Mouse (Mus musculus) heart, embryonic 15.5 days (tissue): ENCODE results near the gene Medag. TPM values are rescaled to one million over a fixed set of nuclear protein-coding genes. Genes with fewer than 3 reads are reported as not detected.

Experiments used
- ATAC-seq: fragments of 200-750 bp; cut with Nextera tagmentation; replicated peaks from 2 replicates; pipeline ENCODE4 v1.8.0; 2017; ENCODE audit warnings: low read depth, moderate TSS enrichment; ENCODE audit not compliant: insufficient number of reproducible peaks, insufficient read depth, low FRiP score
- H3K27ac ChIP-seq: fragments of 300-500 bp; sonication (generic); 2 replicates; pipeline ENCODE4 v1.5.1; 2015; ENCODE audit warnings: mild to moderate bottlenecking, inconsistent platforms
- H3K27me3 ChIP-seq: fragments of 300-500 bp; sonication (generic); 2 replicates; pipeline ENCODE4 v1.6.1; 2015; ENCODE audit warnings: inconsistent platforms
- H3K36me3 ChIP-seq: fragments of 300-500 bp; sonication (generic); 2 replicates; pipeline ENCODE4 v1.6.1; 2015; ENCODE audit warnings: mild to moderate bottlenecking, inconsistent platforms
- H3K4me1 ChIP-seq: fragments of 300-500 bp; sonication (generic); replicated peaks from 2 replicates; pipeline ENCODE4 v1.6.1; 2015; ENCODE audit warnings: inconsistent platforms
- H3K4me2 ChIP-seq: fragments of 300-500 bp; sonication (generic); 2 replicates; pipeline ENCODE4 v1.6.1; 2015; ENCODE audit warnings: inconsistent platforms, mild to moderate bottlenecking, moderate library complexity
- H3K4me3 ChIP-seq: fragments of 300-500 bp; sonication (generic); 2 replicates; pipeline ENCODE4 v1.5.1; 2015; ENCODE audit warnings: mild to moderate bottlenecking, inconsistent platforms
- H3K9ac ChIP-seq: fragments of 300-500 bp; sonication (generic); 2 replicates; pipeline ENCODE4 v1.6.1; 2015; ENCODE audit warnings: mild to moderate bottlenecking, inconsistent platforms
- H3K9me3 ChIP-seq: fragments of 300-500 bp; sonication (generic); replicated peaks from 2 replicates; pipeline ENCODE4 v1.6.1; 2016; ENCODE audit warnings: inconsistent platforms
- WGBS: fragments of 180-500 bp; shearing (Covaris S2); methylation state at CpG from one replicate; pipeline ENCODE4 v1.1.7; 2015; ENCODE audit warnings: mixed read lengths; 5-methylcytosine and 5-hydroxymethylcytosine counted together
- polyA plus RNA-seq: library from polyadenylated mRNA; unstranded; fragments of >200 nt; fragmentation: Nextera tagmentation; extraction: Ambion mirVana; gene quantifications from 2 replicates; pipeline ENCODE4 v1.2.1, GENCODE M21; 2015

The Medag gene
- polyA plus RNA-seq, 1 experiment from 2014 or later: 1.9 TPM

DNA sequence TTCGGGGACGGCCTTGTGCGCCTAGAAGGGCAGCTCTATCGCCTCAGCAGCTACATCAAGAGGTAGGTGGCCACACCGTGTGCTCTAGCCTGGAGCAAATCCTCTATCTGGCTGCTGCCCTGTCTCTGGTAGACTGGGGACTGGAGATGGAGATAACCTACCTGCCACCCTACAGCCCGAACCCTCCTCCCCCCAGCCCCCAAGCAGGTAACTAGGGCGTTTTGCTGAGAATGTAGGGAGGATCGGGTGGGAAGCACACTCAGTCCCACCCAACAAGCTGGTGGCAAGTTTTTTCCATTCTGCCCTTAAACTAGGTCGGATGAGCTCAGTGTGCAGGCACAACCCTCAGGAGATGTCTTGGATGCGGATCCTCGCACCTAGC lies 636 bp downstream of the Medag start:
- 36% methylated on average over 11 of the region's 11 CpGs for WGBS
- no peaks in the 10 kb centered on the region for H3K9me3 ChIP-seq
- H3K4me1 ChIP-seq: peaks cover 13% of the 10 kb centered on the region
- peak overlapping the region; percentile 49 for H3K4me3 ChIP-seq
- H3K4me2 ChIP-seq: peak overlapping the region; percentile 79
- H3K36me3 ChIP-seq: no peaks in the 10 kb centered on the region
- H3K27me3 ChIP-seq: peaks cover 15% of the 10 kb centered on the region; the same call in 1 of the 2 replicates
- ATAC-seq: no peak
- H3K9ac ChIP-seq: peak overlapping the region; percentile 55
- peak overlapping the region; percentile 41; the same call in 1 of the 2 replicates for H3K27ac ChIP-seq

GRCm38 (mm10) chr5:149412671-149413070 lies 1.1 kb downstream of the Medag start:
- H3K9ac ChIP-seq: no peak overlapping the region
- H3K9me3 ChIP-seq: no peaks in the 10 kb centered on the region
- peak overlapping the region; percentile 49; the same call in 1 of the 2 replicates for H3K4me3 ChIP-seq
- H3K27ac ChIP-seq: no peak overlapping the region
- WGBS: 80% methylated on average over 10 of the region's 10 CpGs
- ATAC-seq: no peak
- H3K4me1 ChIP-seq: peaks cover 13% of the 10 kb centered on the region
- no peaks in the 10 kb centered on the region for H3K36me3 ChIP-seq
- peak overlapping the region; percentile 79 for H3K4me2 ChIP-seq
- H3K27me3 ChIP-seq: peaks cover 15% of the 10 kb centered on the region; the same call in 1 of the 2 replicates

DNA sequence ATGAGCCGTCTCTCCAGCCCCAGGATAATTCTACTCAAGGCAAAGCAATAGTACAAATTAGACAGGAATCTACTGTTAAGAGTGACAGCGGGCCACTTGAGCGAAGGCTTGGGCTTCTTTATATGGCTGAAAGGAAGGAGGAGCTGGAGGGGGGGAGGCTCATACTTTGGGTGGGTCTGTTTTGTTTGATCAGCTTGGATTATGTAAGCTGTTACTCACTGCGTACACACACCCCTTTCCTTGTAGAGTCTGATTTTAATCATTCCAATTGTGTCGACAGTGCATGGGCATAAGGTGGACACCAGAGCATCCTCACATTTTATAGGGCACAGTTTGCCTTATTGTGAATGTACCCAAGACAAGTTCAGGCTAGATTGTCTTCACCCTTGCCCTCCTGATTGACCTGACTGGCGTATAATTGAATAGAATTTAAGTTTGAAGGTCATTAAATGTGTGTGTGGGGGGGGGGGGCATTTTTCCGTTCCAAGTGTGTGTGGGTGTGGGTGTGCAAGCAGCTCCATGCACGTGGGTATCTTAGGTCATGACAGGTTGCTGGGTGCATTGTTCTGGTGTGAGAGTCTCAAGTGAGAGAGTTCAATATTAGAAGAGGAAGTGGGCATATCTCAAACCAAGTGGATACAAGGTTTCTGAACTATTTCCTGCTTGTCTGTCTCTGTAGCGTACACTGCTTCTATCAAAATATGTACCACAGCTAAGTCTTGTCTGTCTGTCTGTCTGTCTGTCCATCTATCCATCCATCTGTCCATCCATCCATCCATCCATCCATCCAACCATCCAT lies 3.0 kb downstream of the Medag start:
- no peak overlapping the region for H3K27ac ChIP-seq
- no peak overlapping the region for H3K4me3 ChIP-seq
- WGBS: 70% methylated on average over 9 of the region's 9 CpGs
- H3K36me3 ChIP-seq: no peaks in the 10 kb centered on the region
- H3K9me3 ChIP-seq: no peaks in the 10 kb centered on the region
- peaks cover 13% of the 10 kb centered on the region for H3K4me1 ChIP-seq
- no peak overlapping the region for H3K9ac ChIP-seq
- no peak overlapping the region for H3K4me2 ChIP-seq
- no peak for ATAC-seq
- peaks cover 15% of the 10 kb centered on the region; the same call in 1 of the 2 replicates for H3K27me3 ChIP-seq

- no peak overlapping the region for H3K27ac ChIP-seq
- peaks cover 12% of the 10 kb centered on the region; the same call in 1 of the 2 replicates for H3K27me3 ChIP-seq
- 93% methylated on average over 4 of the region's 4 CpGs for WGBS
- no peak overlapping the region for H3K4me3 ChIP-seq
- H3K9me3 ChIP-seq: no peaks in the 10 kb centered on the region
- no peak overlapping the region for H3K9ac ChIP-seq
- no peaks in the 10 kb centered on the region; the same call in 1 of the 2 replicates for H3K4me1 ChIP-seq
- no peak overlapping the region for H3K4me2 ChIP-seq
- ATAC-seq: no peak
- no peaks in the 10 kb centered on the region for H3K36me3 ChIP-seq
Observed at GRCm38 (mm10) chr5:149417381-149417780, 5.8 kb downstream of the Medag start.

- no peak for ATAC-seq
- Histone ChIP-seq H3K27ac (no peak overlapping the region), H3K4me1 (peaks cover 12% of the 10 kb centered on the region), H3K27me3 (no peaks in the 10 kb centered on the region), H3K9me3 (no peaks in the 10 kb centered on the region), H3K4me2 (no peak overlapping the region), H3K4me3 (no peak overlapping the region), H3K36me3 (no peaks in the 10 kb centered on the region), H3K9ac (no peak overlapping the region)
- WGBS: 80% methylated on average over 3 of the region's 3 CpGs
Observed at GRCm38 (mm10) chr5:149426525-149426924, 15.0 kb downstream of the Medag start.

- Histone ChIP-seq H3K4me2 (no peak overlapping the region), H3K9ac (no peak overlapping the region), H3K36me3 (no peaks in the 10 kb centered on the region), H3K4me1 (peaks cover 12% of the 10 kb centered on the region), H3K27me3 (no peaks in the 10 kb centered on the region), H3K9me3 (no peaks in the 10 kb centered on the region), H3K27ac (peak overlapping the region; percentile 61; the same call in 1 of the 2 replicates), H3K4me3 (no peak overlapping the region)
- ATAC-seq: no peak
- 88% methylated on average over 8 of the region's 8 CpGs for WGBS
Observed at GRCm38 (mm10) chr5:149427277-149428060, 15.9 kb downstream of the Medag start.

GRCm38 (mm10) chr5:149428347-149428746 lies 16.8 kb downstream of the Medag start:
- Histone ChIP-seq H3K9ac (no peak overlapping the region), H3K4me3 (no peak overlapping the region), H3K36me3 (no peaks in the 10 kb centered on the region), H3K27me3 (no peaks in the 10 kb centered on the region), H3K27ac (peak overlapping the region; percentile 61), H3K4me2 (peak overlapping the region; percentile 38), H3K4me1 (peaks cover 12% of the 10 kb centered on the region), H3K9me3 (no peaks in the 10 kb centered on the region)
- 4% methylated on average over 6 of the region's 6 CpGs for WGBS
- ATAC-seq: peak; percentile 71

DNA sequence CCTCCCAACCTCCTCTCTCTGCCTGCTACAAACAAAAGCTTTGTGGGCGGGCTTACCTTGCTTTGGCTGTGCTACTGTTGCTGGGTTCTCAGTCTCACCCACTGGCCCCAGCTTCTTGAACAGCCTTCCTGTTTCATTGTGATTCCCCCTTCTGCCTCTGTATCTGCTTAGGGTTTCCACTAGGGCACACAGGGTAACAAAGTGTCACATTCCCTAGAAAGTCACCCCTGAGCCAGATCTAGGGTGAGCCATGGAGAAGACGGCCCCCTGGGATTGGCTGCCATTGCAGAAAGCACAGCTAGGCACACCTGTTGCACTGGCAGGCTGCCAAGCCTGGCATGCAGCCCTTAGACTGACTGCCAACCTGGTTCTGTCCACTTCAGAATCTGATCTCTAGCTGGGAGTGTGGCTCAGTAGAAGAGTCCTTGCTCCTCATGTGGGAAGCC lies 17.3 kb downstream of the Medag start:
- peak overlapping the region; percentile 61 for H3K27ac ChIP-seq
- H3K4me3 ChIP-seq: no peak overlapping the region
- H3K4me2 ChIP-seq: 0 out of 2 replicates have a peak overlapping the region, but pooled peaks have one; percentile 38
- WGBS: 30% methylated on average over 2 of the region's 2 CpGs
- peaks cover 12% of the 10 kb centered on the region for H3K4me1 ChIP-seq
- no peaks in the 10 kb centered on the region for H3K27me3 ChIP-seq
- ATAC-seq: peak; percentile 65; the same call in 1 of the 2 replicates
- H3K9me3 ChIP-seq: no peaks in the 10 kb centered on the region
- H3K9ac ChIP-seq: no peak overlapping the region
- H3K36me3 ChIP-seq: no peaks in the 10 kb centered on the region

DNA sequence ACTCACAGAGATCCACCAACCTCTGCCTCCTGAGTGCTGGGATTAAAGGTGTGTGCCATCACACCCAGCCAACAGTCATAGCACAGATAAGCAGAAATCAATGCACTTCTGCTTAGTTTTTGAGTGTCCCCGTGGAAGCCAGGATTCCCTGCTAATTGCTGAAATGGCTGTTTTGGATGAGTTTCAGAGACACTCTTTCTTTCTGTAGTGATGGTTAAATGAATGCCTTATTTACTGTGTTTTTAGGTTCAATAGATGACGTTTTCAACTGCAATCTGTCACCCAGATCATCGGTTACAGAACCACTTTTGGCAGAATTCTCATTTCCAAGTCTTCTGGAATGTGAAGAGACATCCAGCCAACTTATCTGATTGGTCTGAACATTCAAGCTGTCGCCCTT lies 18.0 kb downstream of the Medag start:
- H3K27ac ChIP-seq: no peak overlapping the region
- 73% methylated on average over 4 of the region's 4 CpGs for WGBS
- no peaks in the 10 kb centered on the region for H3K27me3 ChIP-seq

DNA sequence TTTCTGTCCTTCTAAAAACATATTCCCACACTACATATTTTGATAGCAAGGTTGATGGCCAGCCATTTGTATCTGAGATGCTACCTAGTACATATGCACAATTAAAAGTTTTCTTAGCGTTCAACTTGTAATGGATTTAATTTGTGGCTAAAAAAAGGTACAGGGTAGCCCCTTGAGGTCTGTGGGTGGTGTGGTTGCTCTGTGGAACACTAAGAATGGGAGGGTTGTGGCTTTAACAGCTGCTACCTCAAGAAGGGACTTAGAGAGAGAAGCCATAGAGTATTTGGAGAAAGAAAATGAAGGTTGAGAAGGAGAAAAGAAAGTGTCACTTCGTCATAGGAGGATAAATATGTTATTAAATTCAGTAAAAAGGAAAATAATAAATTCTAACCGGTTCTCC lies 19.4 kb downstream of the Medag start:
- H3K4me2 ChIP-seq: no peak overlapping the region
- 84% methylated on average over 3 of the region's 3 CpGs for WGBS
- no peak overlapping the region for H3K4me3 ChIP-seq
- H3K27me3 ChIP-seq: no peaks in the 10 kb centered on the region
- no peak overlapping the region for H3K27ac ChIP-seq
- no peak overlapping the region for H3K9ac ChIP-seq
- H3K4me1 ChIP-seq: peaks cover 12% of the 10 kb centered on the region
- H3K9me3 ChIP-seq: no peaks in the 10 kb centered on the region
- ATAC-seq: no peak
- H3K36me3 ChIP-seq: no peaks in the 10 kb centered on the region

More for the DNA sequence above, 18.0 kb downstream of the Medag start:
- H3K9me3 ChIP-seq: no peaks in the 10 kb centered on the region
- no peak overlapping the region for H3K9ac ChIP-seq
- H3K4me2 ChIP-seq: no peak overlapping the region
- peaks cover 12% of the 10 kb centered on the region for H3K4me1 ChIP-seq
- no peak overlapping the region for H3K4me3 ChIP-seq
- ATAC-seq: no peak
- no peaks in the 10 kb centered on the region for H3K36me3 ChIP-seq

DNA sequence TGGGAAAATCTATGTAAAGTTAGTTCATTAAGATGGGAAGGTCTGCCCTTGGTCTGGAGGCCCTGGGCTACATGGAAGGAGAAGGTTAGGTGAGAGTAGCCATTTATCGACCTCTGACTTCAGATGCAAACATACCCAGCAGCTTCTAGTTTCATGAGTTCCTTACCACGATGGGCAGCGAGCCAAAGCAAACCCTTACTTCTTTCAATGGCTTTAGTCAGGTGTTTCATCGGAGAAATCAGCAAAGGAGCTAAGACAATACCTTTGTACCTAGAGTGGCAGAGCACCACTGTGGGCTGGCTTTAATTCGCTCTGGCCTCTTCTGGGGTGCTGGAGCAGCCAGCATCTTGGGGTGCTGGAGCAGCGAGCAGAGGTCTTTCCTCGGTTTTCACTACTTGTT lies 22.1 kb downstream of the Medag start:
- peaks cover 6% of the 10 kb centered on the region for H3K4me1 ChIP-seq
- no peak overlapping the region for H3K27ac ChIP-seq
- no peaks in the 10 kb centered on the region for H3K9me3 ChIP-seq
- H3K27me3 ChIP-seq: no peaks in the 10 kb centered on the region
- H3K4me3 ChIP-seq: no peak overlapping the region
- H3K4me2 ChIP-seq: no peak overlapping the region
- H3K36me3 ChIP-seq: no peaks in the 10 kb centered on the region
- no peak for ATAC-seq
- no peak overlapping the region for H3K9ac ChIP-seq
- WGBS: 53% methylated on average over 7 of the region's 7 CpGs
